Mouse (Mus musculus): ENCODE data around the gene Polh.

DNA sequence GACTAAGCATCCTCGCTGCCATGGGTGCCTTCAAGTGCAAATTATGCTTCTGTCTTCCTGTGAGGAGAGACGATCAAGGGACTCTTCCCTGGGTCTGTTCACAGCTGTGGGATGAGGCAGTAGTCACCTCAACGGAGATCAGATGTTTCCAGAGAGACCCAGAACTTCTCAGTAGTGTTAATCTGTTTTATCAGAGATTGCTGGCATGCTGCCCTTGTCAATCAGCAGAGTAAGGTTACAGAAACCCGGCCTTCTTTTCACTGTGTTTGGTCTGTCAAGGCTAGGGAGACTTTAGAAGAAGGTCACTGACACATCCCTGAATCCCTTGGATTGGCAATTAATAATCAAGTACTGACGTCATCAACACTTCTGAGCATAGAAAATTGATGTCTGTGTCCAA is 35.0 kb upstream of the Polh start:
- TF ChIP-seq POLR2A (IDR thresholded peaks at IDR 0.05; ENCODE audit: low read depth, low read length), result no peak
- no peak for TF ChIP-seq CTCF (IDR thresholded peaks at IDR 0.05; ENCODE audit: extremely low read depth, insufficient read depth, insufficient read length, insufficient replicate concordance)

All from spleen, adult 2 months (tissue).